Mouse (Mus musculus): Measurements from ENCODE around the gene Rab23.

Rab23 gene

DNA sequence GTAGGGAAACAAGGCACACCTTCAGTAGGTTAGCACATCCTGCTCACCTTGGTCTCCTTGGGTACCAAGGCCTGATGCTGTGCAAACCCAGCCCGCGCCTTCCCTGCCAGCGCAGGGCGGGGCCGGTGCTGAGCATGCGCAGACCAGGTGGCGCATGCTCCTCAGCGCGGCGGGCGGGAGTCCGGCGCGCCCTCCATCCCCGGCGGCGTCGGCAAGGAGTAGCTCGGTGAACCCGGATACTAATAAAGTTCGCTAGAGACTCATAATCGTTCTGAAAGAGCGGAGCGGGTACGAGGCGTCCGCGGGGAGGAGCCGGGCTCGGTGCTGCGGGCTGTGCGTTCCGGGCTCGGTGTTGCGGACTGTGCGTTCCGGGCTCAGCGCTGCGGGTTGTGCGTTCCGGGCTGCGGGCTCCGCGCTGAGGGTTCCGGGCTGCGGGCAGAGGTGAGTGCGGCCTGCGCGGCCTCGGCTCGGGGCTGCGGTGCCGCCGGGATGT lies at the start of gene Rab23:
TSS of gene Rab23 (plus strand) at position 155 of the 493 bp plus-strand sequence.
- peak; percentile 81 to 89 for DNase-seq

GRCm38 (mm10) chr1:33670164-33670616 lies 49.5 kb upstream of the Rab23 start:
- peak; percentile 66 to 70 for DNase-seq

- DNase-seq = no peak
Measured at GRCm38 (mm10) chr1:33671441-33671840, 48.2 kb upstream of the Rab23 start.

GRCm38 (mm10) chr1:33672083-33672482 lies 47.6 kb upstream of the Rab23 start:
- DNase-seq = no peak

DNA sequence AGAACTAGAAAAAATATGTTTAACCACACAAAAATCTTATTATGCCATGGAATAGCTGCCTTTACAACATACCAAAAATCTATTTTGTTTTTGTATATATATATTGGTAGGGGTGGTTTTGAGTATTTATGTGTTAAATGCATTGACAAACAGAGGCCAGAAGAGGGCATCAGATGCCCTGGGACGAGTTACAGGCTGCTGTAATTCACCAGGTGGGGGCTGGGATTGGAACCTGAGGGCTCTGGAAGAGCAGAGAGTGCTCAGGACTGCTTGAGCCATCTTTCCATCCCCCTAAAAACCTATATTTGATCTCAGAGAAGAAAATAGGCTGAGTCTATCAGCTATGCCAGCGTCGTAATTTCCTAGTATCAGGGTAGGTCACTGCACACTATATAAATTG lies 47.2 kb upstream of the Rab23 start:
- DNase-seq = peak in 1 of 2 experiments; percentile 36

DNA sequence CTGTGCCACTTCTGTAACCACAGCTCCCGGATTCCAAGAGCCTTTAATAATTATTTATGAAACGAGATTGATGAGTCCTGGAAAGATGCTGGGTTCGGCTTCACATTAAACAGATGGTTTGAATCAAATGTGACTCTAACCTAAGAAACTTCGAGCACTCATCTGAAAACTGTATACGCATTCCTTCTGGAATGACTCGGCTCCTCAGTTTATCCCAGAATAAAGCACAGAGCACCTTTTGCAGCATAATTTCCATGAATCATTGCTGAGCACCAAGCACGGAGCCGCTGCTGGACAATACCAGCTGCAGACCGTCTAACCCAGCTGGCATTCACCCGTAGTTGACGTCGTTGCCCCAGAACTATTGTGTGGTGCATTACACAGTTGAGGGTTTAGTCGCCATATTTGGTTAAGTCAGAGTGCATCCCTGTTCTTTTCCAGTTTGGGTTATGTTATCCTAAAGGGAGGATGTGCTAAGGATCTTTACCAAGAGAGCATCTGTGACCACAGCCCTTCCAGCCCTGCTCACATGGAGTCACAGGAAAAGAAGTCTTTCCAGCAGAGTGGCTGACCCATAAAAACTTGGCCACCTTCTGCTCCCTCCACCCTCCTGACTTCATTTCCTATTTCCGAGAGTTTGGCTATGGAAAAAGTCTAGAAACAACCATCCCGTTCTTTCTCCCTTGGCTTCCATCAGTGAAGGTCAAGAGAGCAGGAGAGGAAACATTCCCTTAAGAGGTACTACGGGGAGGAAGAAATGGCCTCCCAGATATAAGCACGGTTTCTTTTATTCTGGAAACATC lies 46.3 kb upstream of the Rab23 start:
- no peak for DNase-seq

DNA sequence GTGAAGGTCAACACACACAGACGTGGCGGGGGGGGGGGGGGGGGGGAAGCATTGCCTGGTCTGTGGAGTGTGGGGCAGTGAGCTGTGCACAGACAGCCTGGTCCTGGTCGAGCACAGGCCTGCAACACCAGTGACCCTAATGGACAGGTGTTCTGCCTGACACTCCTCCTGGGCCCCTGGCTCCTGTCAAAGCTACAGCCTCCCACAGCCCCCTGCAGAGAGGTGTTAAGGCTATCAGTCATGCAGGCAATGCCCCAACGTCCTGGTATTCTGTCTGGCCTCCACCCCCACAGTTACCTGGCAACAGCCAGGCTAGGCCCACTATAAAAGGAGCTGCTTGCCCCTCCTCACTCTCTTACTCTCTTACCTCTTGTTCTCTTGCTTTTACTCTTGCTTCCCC lies 39.3 kb upstream of the Rab23 start:
- no peak for DNase-seq

- no peak for DNase-seq
Measured at GRCm38 (mm10) chr1:33680890-33681289, 38.8 kb upstream of the Rab23 start.

- peak in 1 of 2 experiments; percentile 26 for DNase-seq
Measured at GRCm38 (mm10) chr1:33684459-33684858, 35.2 kb upstream of the Rab23 start.

- no peak for DNase-seq
Measured at GRCm38 (mm10) chr1:33688810-33689209, 30.9 kb upstream of the Rab23 start.

DNA sequence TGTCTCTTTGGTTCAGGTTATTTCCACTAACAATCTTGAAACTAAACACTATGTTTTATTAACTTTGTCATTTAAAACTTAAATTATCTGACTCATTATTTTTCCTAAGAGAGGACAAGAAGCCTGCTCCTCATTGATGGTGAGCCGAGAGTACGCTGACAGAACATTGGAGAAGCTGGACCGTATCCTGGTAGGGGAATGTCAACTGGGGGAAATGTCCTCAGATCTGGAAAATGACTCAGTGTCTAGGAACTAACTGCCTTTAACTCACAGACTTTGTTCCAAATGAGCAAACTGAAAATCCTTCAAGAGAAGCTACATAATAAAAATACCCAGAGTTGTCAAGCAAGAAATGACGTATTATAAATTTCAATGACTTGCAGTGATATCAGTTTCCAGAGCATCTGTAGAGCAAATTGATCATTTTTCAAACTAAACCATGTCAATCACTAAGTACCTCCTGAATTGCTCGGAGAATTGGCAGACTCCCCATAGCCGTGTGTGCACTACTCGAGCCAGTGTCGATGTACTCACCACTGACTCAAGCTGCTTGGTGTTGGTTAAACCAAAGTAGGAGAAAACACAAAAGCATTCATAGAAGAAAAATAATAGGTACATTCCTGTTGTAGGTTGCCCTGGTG lies 30.1 kb upstream of the Rab23 start:
- no peak for DNase-seq

DNA sequence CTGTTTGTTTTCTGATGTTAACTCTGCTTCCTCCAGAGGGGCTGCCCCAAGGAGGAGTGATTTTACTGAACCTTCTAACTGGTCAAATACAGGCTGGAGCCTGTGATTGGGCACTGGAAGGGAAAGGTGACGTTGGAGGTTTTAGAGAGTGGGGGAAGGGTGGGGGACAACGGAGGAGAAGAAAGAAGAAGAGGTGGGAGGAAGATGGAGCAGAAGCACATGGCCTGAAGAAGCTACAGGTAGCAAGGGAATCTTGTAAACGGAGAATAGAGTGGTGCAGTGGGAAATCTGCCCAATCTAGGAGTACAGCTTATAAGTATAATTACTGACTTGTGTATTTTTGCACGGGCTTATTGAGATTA lies 29.6 kb upstream of the Rab23 start:
- DNase-seq = no peak

DNA sequence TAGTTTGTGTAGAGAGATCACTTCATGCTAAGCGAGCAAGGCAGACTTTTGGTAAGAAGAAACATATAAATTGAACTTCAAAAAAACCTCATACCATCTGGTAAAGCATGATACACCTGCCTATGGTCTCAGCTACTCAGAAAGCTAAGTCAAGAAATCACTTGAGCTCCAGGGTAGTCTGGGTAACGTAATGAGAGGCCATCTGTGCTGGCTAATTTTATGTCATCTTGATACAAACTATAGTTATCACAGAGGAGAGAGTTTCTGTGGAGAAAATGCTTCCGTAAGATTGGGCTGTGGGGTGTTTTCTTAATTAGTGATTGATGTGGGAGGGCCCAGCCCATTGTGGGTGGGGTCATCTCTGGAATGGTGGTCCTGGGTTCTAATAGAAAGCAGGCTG lies 25.8 kb upstream of the Rab23 start:
- DNase-seq = no peak

DNA sequence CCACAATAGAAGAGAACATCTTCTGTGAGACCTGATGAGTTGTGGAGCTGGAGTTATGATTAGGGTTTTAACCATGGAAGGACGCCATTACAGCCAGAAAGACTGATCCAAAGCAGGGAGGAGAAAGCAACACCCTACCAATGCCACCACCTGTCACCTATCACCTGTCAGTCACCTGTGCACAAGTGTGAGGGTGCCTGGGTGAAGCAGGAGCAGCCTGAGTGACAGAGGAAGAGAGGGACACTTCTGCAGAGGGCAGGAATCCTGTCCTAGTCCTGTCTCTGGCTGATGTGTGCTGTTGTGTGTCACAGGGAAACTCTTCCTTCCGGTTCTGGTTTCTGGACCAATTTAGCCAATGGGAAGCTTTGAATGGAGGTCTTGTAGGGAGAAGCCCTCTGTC lies 23.7 kb upstream of the Rab23 start:
- no peak for DNase-seq

DNA sequence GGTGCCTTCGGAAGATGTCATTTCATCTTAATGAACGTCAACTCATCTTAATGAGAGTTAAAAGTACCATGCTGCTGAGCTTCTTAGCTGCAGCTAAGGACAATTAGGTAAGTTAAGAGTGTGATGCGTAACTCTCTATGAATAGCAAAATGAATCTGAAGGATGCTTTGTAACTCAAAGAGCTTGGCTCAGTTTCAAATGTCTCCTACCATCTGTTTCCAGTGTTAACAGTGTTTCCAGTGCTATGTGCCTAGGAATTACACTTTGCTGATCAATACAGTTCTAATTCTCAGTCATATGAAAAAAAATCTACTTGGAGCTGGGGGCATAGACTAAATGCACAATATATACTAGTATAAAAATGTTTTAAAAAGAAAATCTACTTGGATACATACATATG lies 18.4 kb upstream of the Rab23 start:
- no peak for DNase-seq

DNA sequence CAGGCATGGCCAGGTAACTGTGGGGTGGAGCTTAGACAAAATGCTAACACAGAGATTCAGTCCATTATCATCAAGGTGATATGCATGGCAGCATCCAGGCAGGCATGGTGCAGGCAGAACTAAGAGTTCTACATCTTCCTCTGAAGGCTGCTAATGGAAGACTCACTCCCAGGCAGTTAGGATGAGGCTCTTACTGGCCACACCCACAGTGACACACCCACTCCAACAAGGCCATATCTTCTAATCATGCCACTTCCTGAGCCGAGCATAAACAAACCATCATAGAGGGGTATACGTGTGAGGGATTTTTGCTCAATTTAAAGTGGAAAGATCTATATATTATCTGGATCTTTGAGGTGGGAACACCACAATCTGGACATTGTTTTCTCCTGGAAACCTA lies 10.1 kb upstream of the Rab23 start:
- no peak for DNase-seq

GRCm38 (mm10) chr1:33712026-33712425 lies 7.7 kb upstream of the Rab23 start:
- DNase-seq = no peak

DNA sequence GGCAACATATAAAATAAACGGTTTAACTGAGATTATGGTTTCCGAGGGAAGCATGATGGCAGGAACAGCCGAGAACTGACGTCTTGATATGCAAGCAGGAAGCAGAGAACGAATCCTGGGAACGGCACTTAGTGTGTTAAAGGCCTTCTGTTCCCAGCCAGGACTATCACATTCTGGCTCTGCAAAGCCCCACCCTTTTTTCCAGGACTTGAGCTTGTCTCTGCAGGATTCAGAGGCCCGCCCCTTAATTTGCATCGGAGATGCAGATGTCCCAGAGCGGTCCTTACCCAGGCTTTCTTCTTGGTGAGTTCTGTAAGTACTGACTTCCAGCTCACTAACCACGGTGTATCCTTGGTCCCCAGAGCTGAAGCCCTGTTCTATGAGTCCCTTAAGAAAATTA lies 4.9 kb upstream of the Rab23 start:
- no peak for DNase-seq

DNA sequence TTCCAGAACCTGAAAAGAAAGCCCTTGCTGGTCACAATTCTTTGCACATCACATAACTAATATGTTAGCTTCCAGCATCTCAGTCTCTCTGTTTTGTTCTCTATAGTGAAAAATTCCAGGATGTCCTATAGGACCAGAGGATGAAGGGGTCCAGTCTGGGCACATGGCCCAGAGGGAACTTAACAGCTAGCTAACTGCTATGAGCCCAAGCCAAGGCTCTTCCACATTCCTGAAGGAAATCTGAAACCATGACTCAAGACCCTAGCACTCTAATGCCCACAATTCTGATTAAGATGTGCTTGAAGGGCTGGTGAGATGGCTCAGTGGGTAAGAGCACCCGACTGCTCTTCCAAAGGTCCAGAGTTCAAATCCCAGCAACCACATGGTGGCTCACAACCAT lies 2.1 kb upstream of the Rab23 start:
- no peak for DNase-seq

DNA sequence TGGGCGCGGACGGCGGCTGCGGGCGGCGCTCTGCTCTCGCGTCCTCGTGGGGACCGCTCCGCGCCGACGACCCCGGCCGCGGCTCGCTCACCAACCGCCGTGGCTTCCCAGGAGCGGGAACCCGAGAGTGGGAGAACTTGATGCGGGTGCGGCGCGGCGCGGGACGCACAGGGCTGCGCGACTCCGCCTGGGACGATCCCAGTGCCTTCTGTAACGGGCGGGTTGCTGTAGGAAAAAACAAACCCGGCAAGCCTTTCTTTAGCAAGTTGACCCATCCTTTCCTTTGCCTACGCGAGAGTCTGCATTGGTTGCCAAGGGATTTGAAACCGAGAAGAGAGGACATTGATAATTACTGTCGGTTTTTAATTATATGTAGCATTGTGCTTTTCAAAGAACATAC lies 544 bp downstream of the Rab23 start:
- DNase-seq = no peak

GRCm38 (mm10) chr1:33721020-33721419 lies 1.3 kb downstream of the Rab23 start:
- DNase-seq = no peak

DNA sequence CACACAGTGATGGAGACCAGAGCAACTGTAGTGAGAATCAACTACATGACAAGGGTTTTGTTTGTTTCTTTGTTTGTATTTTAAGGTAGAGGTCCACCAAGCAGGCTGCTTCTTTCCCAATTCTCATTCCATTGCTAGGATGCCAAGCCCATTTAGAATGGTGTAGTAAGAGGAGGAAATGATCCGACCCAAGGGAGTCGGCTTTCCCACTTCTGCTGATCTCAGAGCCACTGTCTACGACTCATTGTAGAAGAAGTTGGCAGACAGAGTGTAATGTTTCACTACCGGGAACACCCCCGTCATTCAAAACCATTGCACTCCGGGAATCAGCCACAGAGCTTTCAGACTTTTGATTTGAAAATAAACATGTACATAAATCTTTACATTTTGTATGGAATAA lies 4.8 kb downstream of the Rab23 start:
- DNase-seq = no peak

- DNase-seq = no peak
Measured at GRCm38 (mm10) chr1:33725086-33725485, 5.4 kb downstream of the Rab23 start.

DNA sequence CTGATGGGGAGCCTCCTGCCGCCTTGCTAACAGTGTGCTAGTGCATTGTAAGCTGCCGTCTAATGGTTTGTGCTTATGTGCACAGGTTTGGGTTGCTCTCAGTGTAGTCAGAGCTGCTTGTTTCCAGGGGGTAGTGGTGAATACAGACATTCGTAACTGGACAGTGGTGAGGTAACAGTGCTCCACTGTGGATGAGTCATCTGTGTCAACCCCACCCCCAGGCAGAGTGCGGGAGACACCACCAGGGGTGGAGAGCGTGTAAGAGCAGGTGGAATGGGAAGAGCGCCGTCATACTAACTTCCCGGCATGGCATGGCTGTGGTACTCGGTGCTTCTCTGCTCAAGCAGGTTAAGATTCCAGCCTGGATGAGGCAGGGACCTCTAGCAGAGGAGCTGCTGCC lies 13.4 kb downstream of the Rab23 start:
- DNase-seq = no peak
